Mouse (Mus musculus): Measurements from ENCODE around the gene Mipol1. TPM values are rescaled to one million over a fixed set of nuclear protein-coding genes. Genes with fewer than 3 reads are reported as not detected.

The Mipol1 gene
- total RNA-seq, 2 experiments from 2014 or later: 9.1 to 11.5 TPM

Other genes with a start within 250 kb of the Mipol1 start
- 1 to 10 TPM; 1.9 to 2.1 TPM for gene Slc25a21, start 33.0 kb upstream of the Mipol1 start, total RNA-seq (2021)
- gene Prps1l3, start within 50 bp of the Mipol1 start, total RNA-seq (2021): 10 to 100 TPM; 33.5 to 34.6 TPM

Measured in adrenal gland, postnatal 10 days (tissue).